Mouse (Mus musculus) embryonic fibroblast, embryonic 13.5 days (primary cell): ENCODE data around the gene Prkci.

Experiments
- CTCF ChIP-seq: IDR thresholded peaks from 2 replicates; pipeline ENCODE4 v1.5.1; 2011; ENCODE audit warnings: mild to moderate bottlenecking, control low read depth, low read length, moderate library complexity, borderline replicate concordance; ENCODE audit not compliant: insufficient read depth
- POLR2A ChIP-seq: IDR thresholded peaks from 2 replicates; pipeline ENCODE4 v1.6.1; 2011; ENCODE audit warnings: low read depth, mild to moderate bottlenecking, control low read depth, low read length, moderate library complexity

DNA sequence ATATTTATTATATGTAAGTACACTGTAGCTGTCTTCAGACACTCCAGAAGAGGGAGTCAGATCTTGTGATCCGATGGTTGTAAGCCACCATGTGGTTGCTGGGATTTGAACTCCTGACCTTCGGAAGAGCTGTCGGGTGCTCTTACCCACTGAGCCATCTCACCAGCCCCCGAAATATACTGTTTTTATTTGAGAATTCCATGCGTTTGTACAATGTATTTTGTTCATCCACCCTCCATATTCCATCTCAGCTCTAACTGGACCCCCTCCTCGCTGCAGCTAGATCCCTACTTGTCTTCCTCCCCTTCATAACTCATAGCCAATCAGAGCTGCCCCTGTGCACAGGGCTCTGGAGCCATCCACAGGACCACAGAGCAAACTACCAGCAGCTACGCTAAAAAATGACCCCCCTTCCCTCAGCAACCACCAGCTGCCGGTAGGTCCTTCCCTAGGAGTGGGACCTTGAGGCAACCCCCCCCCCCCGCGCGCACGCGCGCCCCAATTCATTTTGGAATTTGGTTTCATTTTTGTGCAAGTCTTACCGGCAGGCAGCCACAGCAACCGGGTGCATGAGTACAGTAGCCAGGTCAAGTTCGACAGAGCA, 60.6 kb downstream of the Prkci start:
- no peak for TF ChIP-seq CTCF
- no peak for TF ChIP-seq POLR2A
